Mouse (Mus musculus) right cerebral cortex, adult 2 months (tissue): ENCODE results near the gene Rasip1.
"Not testable (repeated sequence)": the region's sequence is repeated elsewhere in the genome, so short reads cannot be mapped to it uniquely, and the experiment has no call there.

Experiments used
- DNase-seq, 2 experiments: peaks; one replicate each; pipeline ENCODE4 v3.0.0; 2021 to 2022; ENCODE audit warnings: low spot score in 2 of 2

Gene Rasip1

GRCm38 (mm10) chr7:45644872-45645590 lies 17.7 kb downstream of the Rasip1 start:
- no peak for DNase-seq

GRCm38 (mm10) chr7:45645591-45645971 lies 18.3 kb downstream of the Rasip1 start:
- DNase-seq: no peak

GRCm38 (mm10) chr7:45646671-45647070 lies 19.4 kb downstream of the Rasip1 start:
- DNase-seq: no peak

GRCm38 (mm10) chr7:45649351-45649750 lies 22.1 kb downstream of the Rasip1 start:
- DNase-seq: no peak

- not testable (repeated sequence) for DNase-seq
Measured at GRCm38 (mm10) chr7:45650484-45650883, 23.2 kb downstream of the Rasip1 start.

GRCm38 (mm10) chr7:45654424-45655047 lies 27.2 kb downstream of the Rasip1 start:
- no peak for DNase-seq

GRCm38 (mm10) chr7:45660746-45661478 lies 33.6 kb downstream of the Rasip1 start:
- no peak for DNase-seq

- not testable (repeated sequence) for DNase-seq
Measured at GRCm38 (mm10) chr7:45661702-45662101, 34.4 kb downstream of the Rasip1 start.

- no peak for DNase-seq
Measured at GRCm38 (mm10) chr7:45665303-45666138, 38.2 kb downstream of the Rasip1 start.

- DNase-seq: no peak
Measured at GRCm38 (mm10) chr7:45666161-45666560, 38.9 kb downstream of the Rasip1 start, which contains the start of gene Fut2. Fut2 (minus strand) TSS chr7:45666394.

- peak in 1 of 2 experiments; percentile 33 for DNase-seq
Measured at GRCm38 (mm10) chr7:45667761-45668160, 40.5 kb downstream of the Rasip1 start.

- no peak for DNase-seq
Measured at GRCm38 (mm10) chr7:45668921-45669320, 41.6 kb downstream of the Rasip1 start.

- DNase-seq: no peak
Measured at GRCm38 (mm10) chr7:45677627-45678295, 50.5 kb downstream of the Rasip1 start.

GRCm38 (mm10) chr7:45678513-45678912 lies 51.2 kb downstream of the Rasip1 start:
- no peak for DNase-seq

GRCm38 (mm10) chr7:45679966-45680621 lies 52.8 kb downstream of the Rasip1 start:
- no peak for DNase-seq

GRCm38 (mm10) chr7:45681046-45681736 lies 53.9 kb downstream of the Rasip1 start:
- DNase-seq: no peak

- DNase-seq: peak; percentile 81 to 87
Measured at GRCm38 (mm10) chr7:45682144-45683126, 55.1 kb downstream of the Rasip1 start.

GRCm38 (mm10) chr7:45683396-45684050 lies 56.2 kb downstream of the Rasip1 start, which contains the start of gene Ntn5:
Ntn5 (plus strand) TSS chr7:45684022.
- no peak for DNase-seq
